Mouse (Mus musculus) E14TG2a.4 (cell line): ENCODE results near the gene Ikzf2.

Experiments used
- H3K27me3 ChIP-seq: 2 replicates; pipeline ENCODE4 v1.6.1; 2014; ENCODE audit warnings: low read length, control low read depth; ENCODE audit not compliant: insufficient read depth
- H3K36me3 ChIP-seq: 2 replicates; pipeline ENCODE4 v1.6.1; 2014; ENCODE audit warnings: low read length, control low read depth; ENCODE audit not compliant: insufficient read depth
- H3K4me1 ChIP-seq: replicated peaks from 2 replicates; pipeline ENCODE4 v1.6.1; 2014; ENCODE audit warnings: low read depth, low read length, control low read depth
- H3K4me3 ChIP-seq: replicated peaks from 2 replicates; pipeline ENCODE4 v1.5.1; 2014; ENCODE audit warnings: mild to moderate bottlenecking, low read length
- H3K9me3 ChIP-seq: 2 replicates; pipeline ENCODE4 v1.6.1; 2014; ENCODE audit warnings: low read length, control low read depth
- CTCF ChIP-seq: conservative IDR thresholded peaks from 2 replicates; pipeline ENCODE4 v1.5.1; 2014; ENCODE audit warnings: low read length
- NANOG ChIP-seq: IDR thresholded peaks from 2 replicates; pipeline ENCODE4 v1.6.1; 2014; ENCODE audit warnings: borderline replicate concordance, low read length, mixed read lengths
- POU5F1 ChIP-seq: IDR thresholded peaks from 2 replicates; pipeline ENCODE4 v1.6.1; 2014; ENCODE audit warnings: low read length, borderline replicate concordance

The Ikzf2 gene

GRCm38 (mm10) chr1:69656047-69656782 lies 30.8 kb downstream of the Ikzf2 start:
- TF ChIP-seq POU5F1 (no peak), CTCF (no peak), NANOG (no peak)
- H3K36me3 ChIP-seq, result no peaks in the 10 kb centered on the region
- no peak overlapping the region for H3K4me3 ChIP-seq
- H3K27me3 ChIP-seq, result no peaks in the 10 kb centered on the region
- H3K9me3 ChIP-seq, result no peaks in the 10 kb centered on the region
- H3K4me1 ChIP-seq, result no peaks in the 10 kb centered on the region

DNA sequence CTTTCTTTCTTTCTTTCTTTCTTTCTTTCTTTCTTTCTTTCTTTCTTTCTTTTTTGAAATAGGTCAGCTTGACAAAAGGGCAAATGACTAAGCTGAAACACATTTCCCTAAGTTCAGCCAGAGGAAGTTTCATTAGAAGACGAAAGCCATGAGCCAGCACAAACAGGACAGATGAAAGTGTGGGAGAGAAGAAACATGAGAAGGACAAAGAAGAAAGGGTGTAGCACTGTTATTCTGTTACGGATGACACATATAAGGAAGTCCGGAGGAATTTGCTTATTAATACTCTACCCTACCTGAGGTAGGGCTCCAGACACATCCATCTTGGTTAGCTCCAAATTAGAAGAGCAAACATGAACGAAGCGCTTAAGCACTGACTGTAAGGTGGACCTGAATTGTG lies 31.7 kb downstream of the Ikzf2 start:
- Histone ChIP-seq H3K4me3 (no peak overlapping the region), H3K4me1 (no peaks in the 10 kb centered on the region), H3K36me3 (no peaks in the 10 kb centered on the region), H3K9me3 (no peaks in the 10 kb centered on the region), H3K27me3 (no peaks in the 10 kb centered on the region)
- no peak for TF ChIP-seq NANOG
- no peak for TF ChIP-seq POU5F1
- TF ChIP-seq CTCF, result no peak

GRCm38 (mm10) chr1:69654955-69655354 lies 32.1 kb downstream of the Ikzf2 start:
- TF ChIP-seq CTCF (no peak), POU5F1 (no peak), NANOG (no peak)
- Histone ChIP-seq H3K4me3 (no peak overlapping the region), H3K36me3 (no peaks in the 10 kb centered on the region), H3K27me3 (no peaks in the 10 kb centered on the region), H3K9me3 (no peaks in the 10 kb centered on the region), H3K4me1 (no peaks in the 10 kb centered on the region)

GRCm38 (mm10) chr1:69653419-69653818 lies 33.6 kb downstream of the Ikzf2 start:
- no peaks in the 10 kb centered on the region for H3K4me1 ChIP-seq
- no peak overlapping the region for H3K4me3 ChIP-seq
- TF ChIP-seq CTCF (no peak), NANOG (no peak), POU5F1 (no peak)
- H3K27me3 ChIP-seq, result no peaks in the 10 kb centered on the region
- H3K36me3 ChIP-seq, result no peaks in the 10 kb centered on the region
- H3K9me3 ChIP-seq, result no peaks in the 10 kb centered on the region

DNA sequence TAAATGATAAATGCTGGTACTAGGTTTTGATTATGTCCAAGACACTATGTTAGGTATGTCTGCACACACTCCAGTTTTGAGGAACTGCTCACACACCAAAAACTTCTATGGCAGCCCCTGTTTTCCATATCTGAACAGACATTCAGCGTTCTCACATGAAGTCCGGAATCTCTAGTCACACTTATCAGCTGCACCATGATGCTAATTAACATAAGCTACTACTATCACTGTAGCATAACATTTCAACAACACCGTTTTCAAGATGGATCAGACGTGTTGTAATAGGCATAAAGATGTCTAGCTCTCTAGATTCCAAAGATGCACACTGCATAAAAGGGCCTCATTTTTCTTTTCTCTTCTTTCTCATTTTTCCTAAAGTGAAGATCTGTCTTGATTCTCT lies 43.9 kb downstream of the Ikzf2 start:
- Histone ChIP-seq H3K36me3 (no peaks in the 10 kb centered on the region), H3K4me3 (no peak overlapping the region), H3K27me3 (no peaks in the 10 kb centered on the region), H3K4me1 (no peaks in the 10 kb centered on the region), H3K9me3 (no peaks in the 10 kb centered on the region)
- TF ChIP-seq NANOG (no peak), POU5F1 (no peak), CTCF (no peak)

GRCm38 (mm10) chr1:69641986-69642385 lies 45.1 kb downstream of the Ikzf2 start:
- H3K36me3 ChIP-seq, result no peaks in the 10 kb centered on the region
- no peak for TF ChIP-seq CTCF
- no peak for TF ChIP-seq POU5F1
- TF ChIP-seq NANOG, result no peak

GRCm38 (mm10) chr1:69638321-69638720 lies 48.7 kb downstream of the Ikzf2 start:
- Histone ChIP-seq H3K9me3 (no peaks in the 10 kb centered on the region), H3K4me3 (no peak overlapping the region), H3K4me1 (no peaks in the 10 kb centered on the region), H3K36me3 (no peaks in the 10 kb centered on the region), H3K27me3 (no peaks in the 10 kb centered on the region)
- TF ChIP-seq CTCF (no peak), POU5F1 (no peak), NANOG (no peak)

More at GRCm38 (mm10) chr1:69641986-69642385, 45.1 kb downstream of the Ikzf2 start:
- Histone ChIP-seq H3K9me3 (no peaks in the 10 kb centered on the region), H3K4me3 (no peak overlapping the region), H3K4me1 (no peaks in the 10 kb centered on the region), H3K27me3 (no peaks in the 10 kb centered on the region)

DNA sequence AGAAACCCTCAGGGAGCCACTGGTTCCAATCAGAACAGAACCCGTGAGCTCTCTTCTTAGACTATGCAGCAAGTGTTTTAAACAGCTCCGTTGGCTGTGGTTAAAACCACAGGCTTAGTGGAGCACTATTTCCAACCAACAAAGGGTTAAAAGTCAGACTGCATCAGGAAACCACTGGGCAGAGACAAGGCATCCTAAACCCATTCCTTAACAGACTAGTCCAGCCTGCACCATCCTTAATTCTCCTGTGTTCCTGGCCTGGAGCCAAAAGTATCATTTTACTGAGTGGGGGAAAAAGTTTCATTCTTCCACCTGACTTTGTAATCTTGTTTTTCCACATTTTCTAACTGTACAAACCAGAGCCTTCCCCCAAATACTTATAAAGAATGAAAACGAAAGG lies 49.1 kb downstream of the Ikzf2 start:
- H3K27me3 ChIP-seq, result no peaks in the 10 kb centered on the region
- no peak overlapping the region for H3K4me3 ChIP-seq
- no peaks in the 10 kb centered on the region for H3K4me1 ChIP-seq
- TF ChIP-seq CTCF (no peak), NANOG (no peak), POU5F1 (no peak)
- H3K36me3 ChIP-seq, result no peaks in the 10 kb centered on the region
- no peaks in the 10 kb centered on the region for H3K9me3 ChIP-seq

DNA sequence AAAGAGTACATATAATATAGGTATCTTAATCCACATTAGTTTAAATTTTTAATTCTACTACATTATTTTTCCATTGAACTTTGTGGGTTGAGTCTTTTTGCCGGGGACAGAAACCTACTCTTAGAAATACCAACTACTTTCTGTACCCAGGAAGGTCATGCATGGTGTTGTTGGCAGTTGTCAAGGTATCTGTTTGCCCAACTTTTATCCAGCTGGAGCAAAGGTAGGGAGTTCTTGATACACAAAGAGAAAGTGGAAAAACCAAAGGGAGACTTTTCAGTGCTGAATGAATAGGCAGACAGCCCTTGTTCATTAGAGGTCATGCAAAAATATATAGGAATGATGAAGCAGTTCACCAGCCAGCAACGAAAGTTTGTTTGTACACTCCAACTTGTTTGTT lies 52.8 kb downstream of the Ikzf2 start:
- H3K27me3 ChIP-seq, result no peaks in the 10 kb centered on the region
- no peaks in the 10 kb centered on the region for H3K4me1 ChIP-seq
- TF ChIP-seq NANOG (no peak), CTCF (no peak), POU5F1 (no peak)
- no peaks in the 10 kb centered on the region for H3K36me3 ChIP-seq
- no peaks in the 10 kb centered on the region for H3K9me3 ChIP-seq
- no peak overlapping the region for H3K4me3 ChIP-seq
